Mouse (Mus musculus) left cerebral cortex, adult 18-20 months (tissue): ENCODE data around the gene Lrrc28. TPM values are rescaled to one million over a fixed set of nuclear protein-coding genes. Genes with fewer than 3 reads are reported as not detected.
A peak's percentile ranks its signal among the peaks of the same experiment; 100 is the strongest.

ENCODE experiments used
- DNase-seq, 2 experiments: peaks; one replicate each; pipeline ENCODE4 v3.0.0; 2021 to 2022; ENCODE audit warnings: low spot score in 2 of 2, mixed read lengths in 1 of 2
- total RNA-seq, 2 experiments: library from RNA; stranded (reverse); gene quantifications; 2 replicates each; pipeline ENCODE4 v1.2.3; 2021

The Lrrc28 gene
- total RNA-seq, 2 experiments from 2014 or later = 28.2 to 32.2 TPM

GRCm38 (mm10) chr7:67646131-67646530, 1.1 kb upstream of the Lrrc28 start:
- no peak for DNase-seq

- DNase-seq = no peak
These were observed 580 bp upstream of the Lrrc28 start for GRCm38 (mm10) chr7:67645681-67646014.

- DNase-seq = no peak
These were observed 777 bp downstream of the Lrrc28 start for GRCm38 (mm10) chr7:67644291-67644690.

- DNase-seq = no peak
These were observed 2.1 kb downstream of the Lrrc28 start for GRCm38 (mm10) chr7:67642955-67643354.

DNA sequence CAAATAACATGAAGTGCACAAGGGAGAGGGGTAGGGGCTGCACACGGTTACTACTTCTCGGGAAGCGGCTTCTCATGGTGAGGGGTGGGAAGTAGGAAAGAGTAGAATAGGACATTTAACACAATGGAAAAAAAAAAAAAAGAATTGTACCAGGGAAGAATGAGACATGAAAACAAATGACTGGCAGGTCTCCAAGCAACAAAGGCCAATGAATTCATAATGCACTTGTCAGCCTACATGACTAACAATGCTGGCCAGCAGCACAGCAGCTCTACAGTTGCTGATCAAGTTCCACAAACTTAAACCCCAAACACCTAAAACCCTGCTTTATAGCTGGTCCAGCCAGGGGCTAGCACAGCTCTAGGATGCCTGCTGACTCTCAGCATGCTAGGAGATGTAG, 6.1 kb downstream of the Lrrc28 start:
- DNase-seq = no peak

- DNase-seq = no peak
These were observed 8.9 kb downstream of the Lrrc28 start for GRCm38 (mm10) chr7:67636161-67636560.

DNA sequence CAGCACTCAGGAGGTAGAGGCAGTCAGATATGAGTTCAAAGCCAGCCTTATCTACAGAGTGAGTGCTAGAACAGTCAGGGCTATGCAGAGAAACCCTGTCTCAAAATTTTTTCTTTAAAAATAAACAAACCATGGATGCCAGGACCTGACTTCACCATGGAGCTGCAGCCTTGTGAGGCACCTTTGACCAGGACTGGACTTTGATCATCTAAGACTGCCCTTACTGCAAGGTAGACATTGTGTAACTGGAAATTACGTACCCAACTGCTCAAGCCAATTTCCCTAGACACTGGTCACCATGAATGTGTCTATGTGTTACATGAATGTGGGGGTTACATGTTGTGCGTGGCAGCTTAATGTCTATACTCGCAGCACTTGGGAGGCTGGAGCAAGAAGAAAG, 10.9 kb downstream of the Lrrc28 start:
- DNase-seq = no peak

- DNase-seq = no peak
These were observed 12.7 kb downstream of the Lrrc28 start for GRCm38 (mm10) chr7:67632380-67632779.

DNA sequence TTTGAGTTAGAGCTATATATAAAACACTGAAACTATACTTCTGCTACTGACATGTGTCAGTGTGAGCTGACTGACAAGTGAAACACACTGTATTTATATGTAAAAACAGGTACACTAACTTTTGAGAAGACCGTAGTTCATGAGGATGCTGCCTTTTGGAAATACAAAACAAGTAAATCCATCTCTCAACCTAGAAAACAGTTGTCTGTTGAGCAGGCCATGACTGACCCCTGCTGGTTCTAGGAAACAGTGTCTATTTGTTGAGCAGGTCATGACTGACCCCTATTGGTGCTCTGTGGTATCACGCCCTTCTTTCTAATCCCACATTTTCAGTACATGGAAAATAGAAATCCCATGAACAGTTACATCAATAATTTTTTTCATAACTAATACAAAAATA, 14.3 kb downstream of the Lrrc28 start:
- DNase-seq = peak; percentile 77 to 80

DNA sequence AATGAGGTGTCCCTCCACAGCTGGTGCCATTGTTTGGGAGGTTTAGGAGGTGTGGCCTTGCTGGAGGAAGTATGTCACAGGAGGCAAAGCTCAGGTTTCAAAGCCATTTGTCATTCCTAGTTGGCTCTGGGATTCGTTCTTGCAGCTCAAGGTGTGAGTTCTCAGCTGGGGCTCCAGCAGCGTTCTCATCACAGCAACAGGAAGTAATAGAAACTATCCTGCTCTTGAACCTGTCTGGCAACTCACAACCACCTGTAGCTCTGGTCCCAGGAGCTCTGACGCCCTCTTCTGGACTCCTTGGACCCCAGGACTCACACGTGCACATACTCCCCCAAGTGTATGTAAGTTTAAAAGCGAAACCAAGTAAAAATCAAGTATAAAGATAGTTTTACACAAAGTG, 15.4 kb downstream of the Lrrc28 start:
- no peak for DNase-seq

DNA sequence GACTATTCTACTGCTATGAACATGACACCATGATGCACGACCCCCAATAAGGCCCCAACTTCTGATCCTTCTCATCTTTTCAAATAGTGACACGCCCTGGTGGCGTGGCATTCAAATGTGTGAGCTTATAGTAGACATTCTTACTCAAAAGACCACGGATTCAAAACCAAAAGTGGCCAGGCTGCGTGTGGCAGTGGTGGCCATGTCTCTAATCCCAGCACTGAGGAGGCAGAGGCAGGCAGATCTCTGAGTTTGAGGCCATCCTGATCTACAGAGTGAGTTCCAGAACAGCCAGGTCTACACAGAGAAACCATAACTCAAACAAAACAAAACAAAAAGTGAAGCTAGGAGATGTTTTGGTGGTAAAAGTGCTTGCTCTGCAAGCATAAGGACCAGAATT, 18.4 kb downstream of the Lrrc28 start:
- no peak for DNase-seq

DNA sequence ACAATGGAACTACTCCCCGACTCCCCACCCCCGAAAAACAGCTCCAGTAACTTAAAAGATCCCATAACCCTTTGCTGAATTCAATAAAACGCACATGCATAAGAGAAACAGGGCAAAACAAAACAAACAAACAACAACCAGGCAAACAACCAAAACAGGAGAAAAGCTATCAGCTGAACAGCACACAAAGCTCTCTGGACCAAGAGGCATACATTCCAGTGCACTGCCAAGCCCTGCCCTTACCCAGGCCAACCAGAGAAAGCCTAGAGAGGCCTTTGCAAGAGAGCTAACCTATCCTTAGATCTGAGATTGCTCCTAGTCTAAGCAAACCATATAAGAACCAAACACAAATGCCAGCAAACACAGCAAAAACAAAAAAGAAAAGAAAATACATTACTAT, 22.9 kb downstream of the Lrrc28 start:
- no peak for DNase-seq

GRCm38 (mm10) chr7:67619836-67620235, 25.2 kb downstream of the Lrrc28 start:
- DNase-seq = peak in 1 of 2 experiments; percentile 35

DNA sequence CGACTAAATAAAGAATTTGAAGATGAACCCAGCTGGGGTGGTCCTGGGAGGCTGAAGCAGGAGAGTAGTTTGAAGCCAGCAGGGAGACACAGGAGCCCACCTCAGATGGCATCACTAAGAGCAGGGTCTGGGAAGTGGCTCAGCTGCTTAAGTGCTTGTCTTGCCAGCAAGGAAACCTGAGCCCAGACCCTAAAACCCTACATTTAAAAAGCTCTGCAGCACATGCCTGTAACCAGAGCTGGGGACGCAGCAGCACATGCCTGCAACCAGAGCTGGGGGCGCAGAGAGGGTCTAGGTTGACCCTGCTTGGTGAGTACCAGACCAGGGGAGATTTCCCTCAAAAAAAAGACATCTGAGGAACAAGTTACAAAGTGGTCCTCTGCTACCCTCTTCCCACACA, 26.8 kb downstream of the Lrrc28 start:
- DNase-seq = no peak

- no peak for DNase-seq
These were observed 27.4 kb downstream of the Lrrc28 start for GRCm38 (mm10) chr7:67617646-67618045.

DNA sequence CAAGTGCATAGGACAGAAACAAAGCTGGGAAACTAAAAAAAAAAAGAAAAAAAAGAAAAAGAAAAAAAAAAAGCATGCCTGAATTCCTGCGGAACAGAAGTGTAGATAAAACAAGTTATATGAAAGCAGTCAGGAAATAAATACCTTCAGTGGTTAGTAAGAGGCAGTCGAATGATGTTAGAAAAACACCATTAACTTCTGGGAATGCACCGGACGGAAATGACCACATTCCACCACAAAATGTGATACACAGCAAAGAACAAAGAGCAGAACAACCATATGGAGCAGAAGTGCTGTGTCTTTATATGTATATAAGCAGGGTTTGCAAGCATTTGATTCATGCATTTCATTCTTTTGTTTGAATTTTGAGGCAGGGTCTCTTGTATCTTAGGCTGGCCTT, 28.2 kb downstream of the Lrrc28 start:
- no peak for DNase-seq

DNA sequence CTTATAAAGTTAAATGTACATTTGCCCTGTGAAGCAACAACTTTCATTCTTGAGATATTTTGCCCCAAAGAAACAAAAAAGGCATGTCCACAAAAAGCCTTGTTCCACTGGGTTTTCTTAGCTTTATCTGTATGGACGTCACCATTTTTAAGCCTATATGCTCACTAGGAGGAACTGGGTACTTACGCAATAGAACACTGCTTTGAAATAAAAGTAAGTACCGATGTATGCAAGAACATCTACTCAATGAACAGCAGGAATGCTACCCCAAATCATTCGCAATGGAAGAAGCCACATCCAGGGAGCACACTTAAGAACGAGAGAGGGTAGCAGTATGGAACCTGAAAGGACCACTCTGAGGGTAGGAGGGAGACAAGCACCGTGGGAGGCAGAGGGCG, 30.6 kb downstream of the Lrrc28 start:
- DNase-seq = no peak

DNA sequence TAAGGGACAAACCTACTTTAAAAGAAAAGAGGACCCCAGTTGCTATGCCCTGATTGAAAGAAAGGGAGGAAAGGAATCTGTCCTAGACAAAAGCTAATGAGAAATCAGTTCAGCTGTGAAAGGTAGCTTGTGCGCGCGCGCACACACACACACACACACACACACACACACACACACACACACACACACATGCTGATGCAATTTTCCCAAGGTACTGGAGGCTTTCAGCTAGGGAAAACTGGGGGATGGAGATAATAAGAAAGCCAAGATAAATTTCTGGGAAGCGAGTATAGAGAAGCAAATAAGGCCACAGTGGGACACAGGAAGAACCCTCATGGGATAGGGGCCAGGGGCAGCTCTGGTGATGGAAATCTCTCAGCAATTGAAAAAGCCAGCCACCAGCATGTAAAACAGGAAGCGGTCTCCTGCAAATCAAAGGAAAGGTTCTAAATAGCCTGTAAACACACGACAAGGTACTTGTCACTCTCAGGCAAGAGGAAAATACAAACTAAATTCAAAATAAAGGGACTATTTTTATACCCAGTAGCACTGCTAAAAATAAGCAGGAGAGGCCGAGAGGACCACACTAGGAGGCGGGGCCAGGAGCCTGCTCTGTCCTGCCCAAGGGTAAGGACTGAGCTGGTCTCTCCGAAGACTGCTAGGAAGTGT, 31.1 kb downstream of the Lrrc28 start:
- DNase-seq = no peak

GRCm38 (mm10) chr7:67608348-67609024, 36.6 kb downstream of the Lrrc28 start:
- DNase-seq = no peak

- DNase-seq = no peak
These were observed 37.3 kb downstream of the Lrrc28 start for GRCm38 (mm10) chr7:67607669-67608347.

- DNase-seq = no peak
These were observed 38.8 kb downstream of the Lrrc28 start for GRCm38 (mm10) chr7:67606250-67606649.

DNA sequence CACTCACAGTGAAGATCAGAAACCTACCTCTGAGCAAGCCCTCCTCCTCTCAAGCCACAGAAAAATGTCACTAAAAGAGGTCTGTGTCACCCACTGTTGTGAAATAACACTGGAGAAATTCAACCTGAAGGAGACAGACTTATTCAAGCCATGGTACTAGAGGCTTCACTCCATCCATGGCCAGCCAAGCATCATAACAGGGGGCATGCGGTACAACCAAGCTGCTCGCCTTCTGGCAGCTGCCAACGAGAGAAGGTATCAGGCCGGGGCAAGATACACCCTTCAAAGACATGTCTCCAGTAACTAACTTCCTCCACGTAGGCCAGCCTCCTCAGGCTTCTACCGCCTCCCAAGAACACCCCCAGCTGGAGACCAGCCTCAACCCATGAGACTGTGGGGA, 40.0 kb downstream of the Lrrc28 start:
- DNase-seq = no peak

DNA sequence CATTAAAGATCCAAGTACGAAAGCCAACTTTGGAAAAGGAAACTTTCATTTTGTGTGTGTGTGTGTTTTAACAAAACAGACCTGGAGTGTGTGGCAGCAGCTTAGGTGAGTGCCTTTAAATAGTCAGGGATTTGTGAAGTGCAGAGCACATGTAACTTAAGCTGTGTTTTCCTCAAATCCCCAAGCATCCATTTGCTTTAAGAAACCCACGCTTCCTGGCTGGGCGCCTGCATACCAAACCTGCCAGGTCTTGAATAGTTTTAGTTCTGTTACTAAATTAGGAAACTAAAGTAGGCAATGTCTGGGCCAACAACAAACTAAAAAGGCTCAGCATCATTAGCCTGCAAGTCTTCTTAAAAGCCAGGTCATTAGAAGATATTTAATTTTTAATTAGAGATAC, 47.0 kb downstream of the Lrrc28 start:
- peak; percentile 66 to 71 for DNase-seq
